Mouse (Mus musculus) MEL (cell line): Measurements from ENCODE around the gene Rxfp2. TPM values are rescaled to one million over a fixed set of nuclear protein-coding genes. Genes with fewer than 3 reads are reported as not detected.

Source experiments
- DNase-seq: peaks from one replicate; pipeline ENCODE4 v3.0.0; 2011; ENCODE audit warnings: low read depth, low spot score
- H3K27ac ChIP-seq: 2 replicates; pipeline ENCODE4 v1.5.1; 2012; ENCODE audit warnings: low read depth, mild to moderate bottlenecking, control low read depth, low read length, moderate library complexity; ENCODE audit not compliant: control insufficient read depth
- H3K27me3 ChIP-seq, 2 experiments: fragments of 150-350 bp in 1 of 2; sonication (generic) in 1 of 2; 2 replicates each; pipeline ENCODE4 v1.6.1; 2012; ENCODE audit warnings: low read length in 2 of 2, mild to moderate bottlenecking in 2 of 2, improper control_type of control experiment in 1 of 2, moderate library complexity in 1 of 2; ENCODE audit not compliant: insufficient read depth in 2 of 2, control insufficient read depth in 1 of 2
- H3K36me3 ChIP-seq, 2 experiments: 2 replicates each; pipeline ENCODE4 v1.6.1; 2012 to 2014; ENCODE audit warnings: low read length in 2 of 2, improper control_type of control experiment in 1 of 2, inconsistent platforms in 1 of 2, mild to moderate bottlenecking in 1 of 2; ENCODE audit not compliant: insufficient read depth in 2 of 2, control insufficient read depth in 1 of 2
- H3K4me1 ChIP-seq, 2 experiments: fragments of 150-350 bp in 1 of 2; sonication (generic) in 1 of 2; 2 replicates each; pipeline ENCODE4 v1.6.1; 2012; ENCODE audit warnings: low read length in 2 of 2, improper control_type of control experiment in 1 of 2, mild to moderate bottlenecking in 1 of 2; ENCODE audit not compliant: insufficient read depth in 2 of 2, control insufficient read depth in 1 of 2
- H3K4me3 ChIP-seq, 2 experiments: fragments of 150-350 bp in 1 of 2; sonication (generic) in 1 of 2; 2 replicates each; pipeline ENCODE4 v1.5.1; 2012; ENCODE audit warnings: low read depth in 2 of 2, low read length in 2 of 2, mild to moderate bottlenecking in 2 of 2, moderate library complexity in 2 of 2, control low read depth in 1 of 2, improper control_type of control experiment in 1 of 2; ENCODE audit not compliant: control insufficient read depth in 1 of 2, insufficient read depth in 1 of 2
- H3K79me2 ChIP-seq: 2 replicates; pipeline ENCODE4 v1.6.1; 2012; ENCODE audit warnings: mild to moderate bottlenecking, low read length, moderate library complexity; ENCODE audit not compliant: control insufficient read depth, poor library complexity, insufficient read depth
- H3K9ac ChIP-seq: 2 replicates; pipeline ENCODE4 v1.6.1; 2012; ENCODE audit warnings: low read depth, mild to moderate bottlenecking, control low read depth, low read length, moderate library complexity; ENCODE audit not compliant: control insufficient read depth, poor library complexity, severe bottlenecking
- H3K9me3 ChIP-seq: fragments of 150-350 bp; sonication (generic); replicated peaks from 2 replicates; pipeline ENCODE4 v1.6.1; 2012; ENCODE audit warnings: mild to moderate bottlenecking, low read length, improper control_type of control experiment, moderate library complexity; ENCODE audit not compliant: insufficient read depth
- BHLHE40 ChIP-seq: IDR thresholded peaks from 2 replicates; pipeline ENCODE4 v1.6.1; 2012; ENCODE audit warnings: low read depth, mild to moderate bottlenecking, inconsistent platforms, low read length, improper control_type of control experiment, borderline replicate concordance
- CHD1 ChIP-seq: IDR thresholded peaks from 2 replicates; pipeline ENCODE4 v1.6.1; 2012; ENCODE audit warnings: low read depth, mild to moderate bottlenecking, inconsistent platforms, low read length, improper control_type of control experiment
- CHD2 ChIP-seq: IDR thresholded peaks from 2 replicates; pipeline ENCODE4 v1.6.1; 2011; ENCODE audit warnings: low read length, improper control_type of control experiment
- ELF1 ChIP-seq: IDR thresholded peaks from 2 replicates; pipeline ENCODE4 v1.6.1; 2014; ENCODE audit warnings: low read depth, mild to moderate bottlenecking, inconsistent platforms, low read length, improper control_type of control experiment, moderate library complexity
- EP300 ChIP-seq, 2 experiments: IDR thresholded peaks; 2 replicates each; pipeline ENCODE4 v1.6.1; 2011; ENCODE audit warnings: improper control_type of control experiment in 2 of 2, low read length in 2 of 2, low read depth in 1 of 2, mild to moderate bottlenecking in 1 of 2
- GABPA ChIP-seq: IDR thresholded peaks from 2 replicates; pipeline ENCODE4 v1.6.1; 2012; ENCODE audit warnings: low read depth, mild to moderate bottlenecking, inconsistent platforms, low read length, improper control_type of control experiment, moderate library complexity
- JUND ChIP-seq: IDR thresholded peaks from 2 replicates; pipeline ENCODE4 v1.6.1; 2011; ENCODE audit warnings: low read depth, mild to moderate bottlenecking, improper control_type of control experiment, low read length
- MAFK ChIP-seq: IDR thresholded peaks from 2 replicates; pipeline ENCODE4 v1.6.1; 2011; ENCODE audit warnings: low read depth, mild to moderate bottlenecking, low read length, improper control_type of control experiment, borderline replicate concordance
- MEF2A ChIP-seq: IDR thresholded peaks from 2 replicates; pipeline ENCODE4 v1.6.1; 2014; ENCODE audit warnings: low read depth, mild to moderate bottlenecking, inconsistent platforms, low read length, improper control_type of control experiment; ENCODE audit not compliant: poor library complexity, insufficient replicate concordance, severe bottlenecking; ENCODE audit errors: extremely low read depth
- NELFE ChIP-seq: IDR thresholded peaks from 2 replicates; pipeline ENCODE4 v1.6.1; 2011; ENCODE audit warnings: low read depth, low read length, improper control_type of control experiment
- POLR2AphosphoS5 ChIP-seq: IDR thresholded peaks from 2 replicates; pipeline ENCODE4 v1.6.1; 2012; ENCODE audit warnings: low read depth, borderline replicate concordance, mild to moderate bottlenecking, inconsistent platforms, low read length, moderate library complexity, mixed read lengths
- TAL1 ChIP-seq: IDR thresholded peaks from 2 replicates; pipeline ENCODE4 v1.6.1; 2012; ENCODE audit warnings: mild to moderate bottlenecking, inconsistent platforms, low read length, moderate library complexity, mixed read lengths
- USF1 ChIP-seq: IDR thresholded peaks from 2 replicates; pipeline ENCODE4 v1.6.1; 2014; ENCODE audit warnings: low read depth, mild to moderate bottlenecking, inconsistent platforms, low read length, improper control_type of control experiment, moderate library complexity
- USF2 ChIP-seq, 2 experiments: IDR thresholded peaks; 2 replicates each; pipeline ENCODE4 v1.6.1; 2011 to 2012; ENCODE audit warnings: improper control_type of control experiment in 2 of 2, low read length in 2 of 2, borderline replicate concordance in 1 of 2, inconsistent platforms in 1 of 2, low read depth in 1 of 2, mild to moderate bottlenecking in 1 of 2; ENCODE audit not compliant: insufficient read depth in 1 of 2
- ZKSCAN1 ChIP-seq: IDR thresholded peaks from 2 replicates; pipeline ENCODE4 v1.6.1; 2012; ENCODE audit warnings: low read depth, mild to moderate bottlenecking, inconsistent platforms, low read length, improper control_type of control experiment, moderate library complexity
- ZNF384 ChIP-seq: IDR thresholded peaks from 2 replicates; pipeline ENCODE4 v1.6.1; 2012; ENCODE audit warnings: low read depth, mild to moderate bottlenecking, inconsistent platforms, low read length, improper control_type of control experiment
- polyA plus RNA-seq, 2 experiments: library from polyadenylated mRNA; stranded (reverse) in 1 of 2; unstranded in 1 of 2; fragments of >175 nt in 1 of 2; fragments of >200 nt in 1 of 2; gene quantifications; 2 replicates each; pipeline versions ENCODE4 v1.2.1 to v1.2.4; 2012; ENCODE audit warnings: low replicate concordance in 2 of 2, low read depth in 1 of 2; ENCODE audit not compliant: insufficient read length in 2 of 2, insufficient read depth in 1 of 2, missing spikeins in 1 of 2
- total RNA-seq: library from RNA; depleted of rRNA; stranded (reverse); fragments of 300-350 nt; gene quantifications from 2 replicates; pipeline ENCODE4 v1.2.3, GENCODE M21; 2012

Rxfp2 gene
- total and polyA plus RNA-seq, 3 experiments, result not detected

DNA sequence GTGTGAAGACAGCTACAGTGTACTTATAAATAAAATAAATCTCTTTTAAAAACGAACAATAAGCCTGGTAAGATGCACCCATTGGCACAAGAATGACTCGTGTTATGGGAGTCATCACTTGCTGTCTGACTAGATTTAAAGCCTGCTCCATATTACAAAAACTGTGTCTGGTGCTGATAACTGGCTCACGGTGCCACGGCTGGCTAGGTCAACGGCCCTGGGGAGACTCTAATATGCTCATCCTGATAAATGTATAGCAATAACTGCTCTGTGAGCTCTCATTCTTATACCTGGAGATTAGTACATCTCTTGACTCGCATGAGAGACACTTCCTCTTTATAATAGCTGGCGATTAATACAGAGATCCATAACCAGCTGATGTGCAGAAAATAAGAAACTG, 87.9 kb downstream of the Rxfp2 start:
- H3K4me1 ChIP-seq, result no peaks in the 10 kb centered on the region
- no peaks in the 10 kb centered on the region for H3K9me3 ChIP-seq
- H3K4me3 ChIP-seq, result no peak overlapping the region
- peak; percentile 43 for DNase-seq
- H3K27ac ChIP-seq, result no peak overlapping the region
- H3K36me3 ChIP-seq, result no peaks in the 10 kb centered on the region
- no peak overlapping the region for H3K9ac ChIP-seq
- TF ChIP-seq EP300 (IDR thresholded peaks at IDR 0.05; ENCODE audit: low read depth in 1 of 2, low read length in 2 of 2) (peak; percentile 48 to 50; a peak in 3 of 4 replicates), ZKSCAN1 (no peak), NELFE (no peak)
- H3K79me2 ChIP-seq, result no peaks in the 10 kb centered on the region
- no peaks in the 10 kb centered on the region; a peak in 2 of 4 replicates for H3K27me3 ChIP-seq

DNA sequence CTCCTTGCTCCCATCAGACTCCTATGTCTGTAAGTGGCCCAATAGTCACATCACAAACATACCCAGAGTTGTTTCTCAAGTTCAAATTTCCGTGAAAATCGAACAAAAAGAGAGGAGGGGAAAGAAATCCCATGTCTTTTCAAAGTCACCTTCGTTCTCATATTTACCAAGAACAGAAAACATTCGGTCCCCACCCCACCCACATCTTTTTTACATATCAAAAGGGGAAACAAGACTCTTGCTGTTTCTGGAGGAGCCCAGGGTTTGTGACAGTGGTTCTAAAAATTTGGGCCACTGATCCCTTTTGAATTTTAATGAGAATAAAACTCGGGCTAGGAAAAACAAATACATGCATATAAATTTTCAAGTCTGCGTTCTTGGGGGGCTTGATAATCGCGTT, 92.8 kb downstream of the Rxfp2 start:
- H3K79me2 ChIP-seq, result no peaks in the 10 kb centered on the region
- H3K27ac ChIP-seq, result no peak overlapping the region
- no peak for DNase-seq
- H3K36me3 ChIP-seq, result peaks cover 0 to 5% of the 10 kb centered on the region in 2 experiments; a peak in 2 of 4 replicates
- 0 out of 4 replicates have a peak, but pooled peaks cover 0 to 4% of the 10 kb centered on the region in 2 experiments for H3K4me1 ChIP-seq
- no peak overlapping the region for H3K9ac ChIP-seq
- no peak overlapping the region for H3K4me3 ChIP-seq
- H3K27me3 ChIP-seq, result no peaks in the 10 kb centered on the region
- H3K9me3 ChIP-seq, result no peaks in the 10 kb centered on the region
- TF ChIP-seq POLR2AphosphoS5 (no peak), JUND (no peak), TAL1 (no peak), USF1 (no peak), CHD1 (no peak), ZKSCAN1 (no peak), GABPA (no peak), CHD2 (no peak), ZNF384 (no peak), BHLHE40 (no peak), USF2 (IDR thresholded peaks at IDR 0.05; ENCODE audit: borderline replicate concordance in 1 of 2, insufficient read depth in 1 of 2, low read depth in 1 of 2, low read length in 2 of 2) (no peak), MEF2A (no peak), ELF1 (no peak), MAFK (no peak), NELFE (no peak)
- TF ChIP-seq, all 39 proteins: peak for 0
